Mouse (Mus musculus): Measurements from ENCODE around the gene Rpusd3. TPM values are rescaled to one million over a fixed set of nuclear protein-coding genes. Genes with fewer than 3 reads are reported as not detected.

Gene Rpusd3
- total and polyA plus RNA-seq, 3 experiments: 7.7 to 113 (median 20.2) TPM

- peaks cover 17% of the 10 kb centered on the region; the same call in 1 of the 2 replicates for H3K4me1 ChIP-seq (ENCODE audit: insufficient read depth, low read depth, low read length)
- peak overlapping the region; percentile 77; the same call in 1 of the 2 replicates for H3K4me3 ChIP-seq (ENCODE audit: low read depth, low read length)
- H3K36me3 ChIP-seq (replicated peaks): peaks cover 20% of the 10 kb centered on the region
- DNase-seq (ENCODE audit: low spot score) (no peak), ATAC-seq (ENCODE audit: extremely low read depth, insufficient number of reproducible peaks, low FRiP score, poor library complexity, severe bottlenecking) (no peak)
- no peak for TF ChIP-seq CTCF (IDR thresholded peaks at IDR 0.05; ENCODE audit: low read depth, low read length)
- no peak for TF ChIP-seq TAL1 (conservative IDR thresholded peaks at IDR 0.05; ENCODE audit: low read depth, low read length)
- no peak for TF ChIP-seq POLR2AphosphoS5 (IDR thresholded peaks at IDR 0.05; ENCODE audit: insufficient replicate concordance, low read depth, low read length)
- TF ChIP-seq GATA1 (IDR thresholded peaks at IDR 0.05; ENCODE audit: borderline replicate concordance, low read length): no peak
- no peak for TF ChIP-seq GATA2 (IDR thresholded peaks at IDR 0.05; ENCODE audit: borderline replicate concordance, low read depth, low read length)
- H3K27me3 ChIP-seq (ENCODE audit: insufficient read depth, low read length): peaks cover 10% of the 10 kb centered on the region
- no peaks in the 10 kb centered on the region for H3K9me3 ChIP-seq (replicated peaks)
Observed at GRCm38 (mm10) chr6:113442087-113442441, 22.9 kb upstream of the Rpusd3 start.

GRCm38 (mm10) chr6:113441147-113441680 lies 22.1 kb upstream of the Rpusd3 start:
- H3K4me1 ChIP-seq (ENCODE audit: insufficient read depth, low read depth, low read length): peaks cover 17% of the 10 kb centered on the region; the same call in 1 of the 2 replicates
- peak; percentile 42 for DNase-seq (ENCODE audit: low spot score)
- TF ChIP-seq GATA1 (IDR thresholded peaks at IDR 0.05; ENCODE audit: borderline replicate concordance, low read length) (no peak), CTCF (IDR thresholded peaks at IDR 0.05; ENCODE audit: low read depth, low read length) (peak; percentile 68), POLR2AphosphoS5 (IDR thresholded peaks at IDR 0.05; ENCODE audit: insufficient replicate concordance, low read depth, low read length) (no peak), GATA2 (IDR thresholded peaks at IDR 0.05; ENCODE audit: borderline replicate concordance, low read depth, low read length) (no peak), TAL1 (conservative IDR thresholded peaks at IDR 0.05; ENCODE audit: low read depth, low read length) (no peak)
- H3K4me3 ChIP-seq (ENCODE audit: low read depth, low read length): no peak overlapping the region
- peaks cover 12% of the 10 kb centered on the region for H3K36me3 ChIP-seq (replicated peaks)
- no peaks in the 10 kb centered on the region for H3K9me3 ChIP-seq (replicated peaks)
- ATAC-seq (ENCODE audit: extremely low read depth, insufficient number of reproducible peaks, low FRiP score, poor library complexity, severe bottlenecking): no peak; the same call in 1 of the 2 replicates
- H3K27me3 ChIP-seq (ENCODE audit: insufficient read depth, low read length): peaks cover 14% of the 10 kb centered on the region

- ATAC-seq (ENCODE audit: extremely low read depth, insufficient number of reproducible peaks, low FRiP score, poor library complexity, severe bottlenecking) (no peak), DNase-seq (ENCODE audit: low spot score) (no peak)
- peaks cover 8% of the 10 kb centered on the region for H3K36me3 ChIP-seq (replicated peaks)
- peaks cover 17% of the 10 kb centered on the region; the same call in 1 of the 2 replicates for H3K4me1 ChIP-seq (ENCODE audit: insufficient read depth, low read depth, low read length)
- H3K27me3 ChIP-seq (ENCODE audit: insufficient read depth, low read length): peaks cover 18% of the 10 kb centered on the region
- no peak overlapping the region for H3K4me3 ChIP-seq (ENCODE audit: low read depth, low read length)
- TF ChIP-seq GATA2 (IDR thresholded peaks at IDR 0.05; ENCODE audit: borderline replicate concordance, low read depth, low read length): no peak
- TF ChIP-seq GATA1 (IDR thresholded peaks at IDR 0.05; ENCODE audit: borderline replicate concordance, low read length): no peak
- TF ChIP-seq POLR2AphosphoS5 (IDR thresholded peaks at IDR 0.05; ENCODE audit: insufficient replicate concordance, low read depth, low read length): no peak
- no peak for TF ChIP-seq TAL1 (conservative IDR thresholded peaks at IDR 0.05; ENCODE audit: low read depth, low read length)
- TF ChIP-seq CTCF (IDR thresholded peaks at IDR 0.05; ENCODE audit: low read depth, low read length): no peak
- no peaks in the 10 kb centered on the region for H3K9me3 ChIP-seq (replicated peaks)
Observed at GRCm38 (mm10) chr6:113440686-113441085, 21.5 kb upstream of the Rpusd3 start.

- Histone ChIP-seq H3K27me3 (ENCODE audit: insufficient read depth, low read length) (peaks cover 29% of the 10 kb centered on the region), H3K4me1 (ENCODE audit: insufficient read depth, low read depth, low read length) (peaks cover 14% of the 10 kb centered on the region; the same call in 1 of the 2 replicates), H3K36me3 (replicated peaks) (no peaks in the 10 kb centered on the region), H3K9me3 (replicated peaks) (no peaks in the 10 kb centered on the region), H3K4me3 (ENCODE audit: low read depth, low read length) (no peak overlapping the region)
- TF ChIP-seq TAL1 (conservative IDR thresholded peaks at IDR 0.05; ENCODE audit: low read depth, low read length): no peak
- TF ChIP-seq POLR2AphosphoS5 (IDR thresholded peaks at IDR 0.05; ENCODE audit: insufficient replicate concordance, low read depth, low read length): no peak
- TF ChIP-seq GATA2 (IDR thresholded peaks at IDR 0.05; ENCODE audit: borderline replicate concordance, low read depth, low read length): no peak
- TF ChIP-seq GATA1 (IDR thresholded peaks at IDR 0.05; ENCODE audit: borderline replicate concordance, low read length): no peak
- no peak for TF ChIP-seq CTCF (IDR thresholded peaks at IDR 0.05; ENCODE audit: low read depth, low read length)
- DNase-seq (ENCODE audit: low spot score): no peak
- ATAC-seq (ENCODE audit: extremely low read depth, insufficient number of reproducible peaks, low FRiP score, poor library complexity, severe bottlenecking): no peak
Observed at GRCm38 (mm10) chr6:113438721-113439430, 19.7 kb upstream of the Rpusd3 start.

- peaks cover 44% of the 10 kb centered on the region for H3K27me3 ChIP-seq (ENCODE audit: insufficient read depth, low read length)
- H3K36me3 ChIP-seq (replicated peaks): no peaks in the 10 kb centered on the region
- no peak for DNase-seq (ENCODE audit: low spot score)
- H3K4me1 ChIP-seq (ENCODE audit: insufficient read depth, low read depth, low read length): peaks cover 7% of the 10 kb centered on the region; the same call in 1 of the 2 replicates
- TF ChIP-seq POLR2AphosphoS5 (IDR thresholded peaks at IDR 0.05; ENCODE audit: insufficient replicate concordance, low read depth, low read length) (no peak), GATA1 (IDR thresholded peaks at IDR 0.05; ENCODE audit: borderline replicate concordance, low read length) (no peak), CTCF (IDR thresholded peaks at IDR 0.05; ENCODE audit: low read depth, low read length) (no peak), GATA2 (IDR thresholded peaks at IDR 0.05; ENCODE audit: borderline replicate concordance, low read depth, low read length) (no peak)
- no peak for ATAC-seq (ENCODE audit: extremely low read depth, insufficient number of reproducible peaks, low FRiP score, poor library complexity, severe bottlenecking)
- no peaks in the 10 kb centered on the region for H3K9me3 ChIP-seq (replicated peaks)
- no peak overlapping the region for H3K4me3 ChIP-seq (ENCODE audit: low read depth, low read length)
Observed at GRCm38 (mm10) chr6:113437135-113437534, 18.0 kb upstream of the Rpusd3 start.

GRCm38 (mm10) chr6:113435664-113436205 lies 16.6 kb upstream of the Rpusd3 start, which contains the start of gene Cidec:
Gene Cidec (minus strand): TSS chr6:113435760.
- DNase-seq (ENCODE audit: low spot score): no peak
- ATAC-seq (ENCODE audit: extremely low read depth, insufficient number of reproducible peaks, low FRiP score, poor library complexity, severe bottlenecking): no peak
- Histone ChIP-seq H3K4me3 (ENCODE audit: low read depth, low read length) (no peak within 1 kb of the TSS), H3K9me3 (replicated peaks) (no peaks in the 10 kb centered on the region), H3K27me3 (ENCODE audit: insufficient read depth, low read length) (peaks cover 50% of the 10 kb centered on the region), H3K4me1 (ENCODE audit: insufficient read depth, low read depth, low read length) (0 out of 2 replicates have a peak, but pooled peaks cover 1% of the 10 kb centered on the region), H3K36me3 (replicated peaks) (no peaks in the 10 kb centered on the region)
- TF ChIP-seq GATA2 (IDR thresholded peaks at IDR 0.05; ENCODE audit: borderline replicate concordance, low read depth, low read length): no peak
- no peak for TF ChIP-seq CTCF (IDR thresholded peaks at IDR 0.05; ENCODE audit: low read depth, low read length)
- no peak for TF ChIP-seq POLR2AphosphoS5 (IDR thresholded peaks at IDR 0.05; ENCODE audit: insufficient replicate concordance, low read depth, low read length)
- no peak for TF ChIP-seq GATA1 (IDR thresholded peaks at IDR 0.05; ENCODE audit: borderline replicate concordance, low read length)
- TF ChIP-seq TAL1 (conservative IDR thresholded peaks at IDR 0.05; ENCODE audit: low read depth, low read length): no peak

Measured in G1E (cell line).